Mouse (Mus musculus): ENCODE data around the gene Parn.

Gene Parn

GRCm38 (mm10) chr16:13621745-13622507 lies 46.0 kb downstream of the Parn start:
- no peak for DNase-seq

- DNase-seq = no peak
These were observed 47.8 kb downstream of the Parn start for GRCm38 (mm10) chr16:13620194-13620593.

GRCm38 (mm10) chr16:13615276-13615675 lies 52.7 kb downstream of the Parn start:
- DNase-seq = peak; percentile 52

- DNase-seq = no peak
These were observed 55.4 kb downstream of the Parn start for GRCm38 (mm10) chr16:13612571-13612970.

- no peak for DNase-seq
These were observed 55.9 kb downstream of the Parn start for GRCm38 (mm10) chr16:13612058-13612457.

- DNase-seq = no peak
These were observed 56.6 kb downstream of the Parn start for GRCm38 (mm10) chr16:13611399-13611798.

GRCm38 (mm10) chr16:13610951-13611381 lies 57.0 kb downstream of the Parn start:
- DNase-seq = no peak

- no peak for DNase-seq
These were observed 59.3 kb downstream of the Parn start for GRCm38 (mm10) chr16:13608705-13609085.

- DNase-seq = peak; percentile 93
These were observed 59.8 kb downstream of the Parn start for GRCm38 (mm10) chr16:13607987-13608704.

GRCm38 (mm10) chr16:13602779-13603178 lies 65.2 kb downstream of the Parn start:
- DNase-seq = no peak

GRCm38 (mm10) chr16:13589049-13589408 lies 78.9 kb downstream of the Parn start:
- no peak for DNase-seq

- no peak for DNase-seq
These were observed 79.6 kb downstream of the Parn start for GRCm38 (mm10) chr16:13588182-13589048.

GRCm38 (mm10) chr16:13585234-13585633 lies 82.7 kb downstream of the Parn start:
- DNase-seq = no peak

- no peak for DNase-seq
These were observed 87.2 kb downstream of the Parn start for GRCm38 (mm10) chr16:13580784-13581183.

- DNase-seq = no peak
These were observed 88.0 kb downstream of the Parn start for GRCm38 (mm10) chr16:13580016-13580415.

GRCm38 (mm10) chr16:13575306-13575705 lies 92.7 kb downstream of the Parn start:
- no peak for DNase-seq

GRCm38 (mm10) chr16:13568280-13568679 lies 99.7 kb downstream of the Parn start:
- DNase-seq = no peak

- DNase-seq = no peak
These were observed 100.4 kb downstream of the Parn start for GRCm38 (mm10) chr16:13567614-13568013.

- no peak for DNase-seq
These were observed 101.6 kb downstream of the Parn start for GRCm38 (mm10) chr16:13566351-13566750.

- no peak for DNase-seq
These were observed 102.7 kb downstream of the Parn start for GRCm38 (mm10) chr16:13565291-13565690.

- no peak for DNase-seq
These were observed 110.2 kb downstream of the Parn start for GRCm38 (mm10) chr16:13557784-13558183.

GRCm38 (mm10) chr16:13556954-13557470 lies 111.0 kb downstream of the Parn start:
- no peak for DNase-seq

- no peak for DNase-seq
These were observed 111.5 kb downstream of the Parn start for GRCm38 (mm10) chr16:13556446-13556845.

All from retina, postnatal 1 day (tissue).